Mouse (Mus musculus): Measurements from ENCODE around the gene Txn1. TPM values are rescaled to one million over a fixed set of nuclear protein-coding genes. Genes with fewer than 3 reads are reported as not detected.
A peak's percentile ranks its signal among the peaks of the same experiment; 100 is the strongest.

Txn1 gene
- total and polyA plus RNA-seq, 3 experiments, result 366 to 395 TPM; not detected in 1

- no peak; the same call in 1 of the 2 replicates for TF ChIP-seq MXI1 (IDR thresholded peaks at IDR 0.05; ENCODE audit: low read depth, low read length)
- TF ChIP-seq ZC3H11A (IDR thresholded peaks at IDR 0.05; ENCODE audit: low read depth, low read length), result no peak
- no peak for TF ChIP-seq MYC (IDR thresholded peaks at IDR 0.05; ENCODE audit: low read depth, low read length)
- TF ChIP-seq RAD21 (IDR thresholded peaks at IDR 0.05; ENCODE audit: low read depth, low read length), result no peak
Measured at GRCm38 (mm10) chr4:57919494-57920423, 36.5 kb downstream of the Txn1 start (continued).

- peaks cover 0 to 23% of the 10 kb centered on the region in 2 experiments; a peak in 2 of 4 replicates for H3K4me1 ChIP-seq (ENCODE audit: control insufficient read depth in 1 of 2, insufficient read depth in 2 of 2, low read length in 2 of 2)
- no peak overlapping the region for H3K9ac ChIP-seq (ENCODE audit: control insufficient read depth, low read depth, low read length, poor library complexity, severe bottlenecking)
- H3K79me2 ChIP-seq (ENCODE audit: control insufficient read depth, insufficient read depth, low read length, poor library complexity), result no peaks in the 10 kb centered on the region
- H3K27ac ChIP-seq (ENCODE audit: control insufficient read depth, low read depth, low read length), result no peak overlapping the region
- H3K4me3 ChIP-seq (ENCODE audit: control insufficient read depth in 1 of 2, insufficient read depth in 1 of 2, low read depth in 2 of 2, low read length in 2 of 2), result no peak overlapping the region
- peaks cover 0 to 2% of the 10 kb centered on the region in 2 experiments; a peak in 2 of 4 replicates for H3K27me3 ChIP-seq (ENCODE audit: control insufficient read depth in 1 of 2, insufficient read depth in 2 of 2, low read length in 2 of 2)
- H3K9me3 ChIP-seq (replicated peaks; ENCODE audit: insufficient read depth, low read length), result no peaks in the 10 kb centered on the region
- no peak for DNase-seq (ENCODE audit: low read depth, low spot score)
- peaks cover 0 to 16% of the 10 kb centered on the region in 2 experiments; a peak in 2 of 4 replicates for H3K36me3 ChIP-seq (ENCODE audit: control insufficient read depth in 1 of 2, insufficient read depth in 2 of 2, low read length in 2 of 2)
- no peak for TF ChIP-seq UBTF (IDR thresholded peaks at IDR 0.05; ENCODE audit: borderline replicate concordance, insufficient read depth, low read depth, low read length)
- TF ChIP-seq RCOR1 (IDR thresholded peaks at IDR 0.05; ENCODE audit: low read depth, low read length), result no peak
- no peak for TF ChIP-seq MXI1 (IDR thresholded peaks at IDR 0.05; ENCODE audit: low read depth, low read length)
- TF ChIP-seq CHD2 (IDR thresholded peaks at IDR 0.05; ENCODE audit: low read length), result no peak
- TF ChIP-seq MAZ (IDR thresholded peaks at IDR 0.05; ENCODE audit: low read depth, low read length), result no peak
- TF ChIP-seq EP300 (IDR thresholded peaks at IDR 0.05; ENCODE audit: low read depth in 1 of 2, low read length in 2 of 2), result no peak
- no peak for TF ChIP-seq CTCF (IDR thresholded peaks at IDR 0.05 in 2 of 3, conservative IDR thresholded peaks at IDR 0.05 in 1 of 3; ENCODE audit: control insufficient read depth in 1 of 3, insufficient read depth in 1 of 3, low read depth in 2 of 3, low read length in 3 of 3, poor library complexity in 1 of 3, severe bottlenecking in 1 of 3)
- no peak for TF ChIP-seq SIN3A (IDR thresholded peaks at IDR 0.05; ENCODE audit: low read length)
- no peak for TF ChIP-seq ZNF384 (IDR thresholded peaks at IDR 0.05; ENCODE audit: low read depth, low read length)
Measured at GRCm38 (mm10) chr4:57916711-57917110, 39.5 kb downstream of the Txn1 start.

- H3K4me3 ChIP-seq (ENCODE audit: control insufficient read depth in 1 of 2, insufficient read depth in 1 of 2, low read depth in 2 of 2, low read length in 2 of 2), result no peak within 1 kb of the TSS
- no peaks in the 10 kb centered on the region for H3K9me3 ChIP-seq (replicated peaks; ENCODE audit: insufficient read depth, low read length)
- peaks cover 0 to 23% of the 10 kb centered on the region in 2 experiments; a peak in 2 of 4 replicates for H3K4me1 ChIP-seq (ENCODE audit: control insufficient read depth in 1 of 2, insufficient read depth in 2 of 2, low read length in 2 of 2)
- no peak within 1 kb of the TSS for H3K27ac ChIP-seq (ENCODE audit: control insufficient read depth, low read depth, low read length)
- H3K36me3 ChIP-seq (ENCODE audit: control insufficient read depth in 1 of 2, insufficient read depth in 2 of 2, low read length in 2 of 2), result peaks cover 0 to 16% of the 10 kb centered on the region in 2 experiments; a peak in 2 of 4 replicates
- no peaks in the 10 kb centered on the region for H3K79me2 ChIP-seq (ENCODE audit: control insufficient read depth, insufficient read depth, low read length, poor library complexity)
- TF ChIP-seq RAD21 (IDR thresholded peaks at IDR 0.05; ENCODE audit: low read depth, low read length), result no peak
- TF ChIP-seq TCF12 (IDR thresholded peaks at IDR 0.05; ENCODE audit: low read depth, low read length), result no peak
- H3K27me3 ChIP-seq (ENCODE audit: control insufficient read depth in 1 of 2, insufficient read depth in 2 of 2, low read length in 2 of 2), result peaks cover 0 to 2% of the 10 kb centered on the region in 2 experiments; a peak in 3 of 4 replicates
- DNase-seq (ENCODE audit: low read depth, low spot score), result peak; percentile 21
- H3K9ac ChIP-seq (ENCODE audit: control insufficient read depth, low read depth, low read length, poor library complexity, severe bottlenecking), result no peak within 1 kb of the TSS
Measured at GRCm38 (mm10) chr4:57916201-57916661, 40.0 kb downstream of the Txn1 start, which contains the start of gene D630039A03Rik. Gene D630039A03Rik (minus strand): TSS chr4:57916297.

Data from MEL (cell line).